Mouse (Mus musculus) lung, embryonic 14.5 days (tissue): ENCODE results near the gene Top2a. TPM values are rescaled to one million over a fixed set of nuclear protein-coding genes. Genes with fewer than 3 reads are reported as not detected.

Experiments used
- ATAC-seq: fragments of 200-750 bp; cut with Nextera tagmentation; 2 replicates; pipeline ENCODE4 v1.8.0; 2017; ENCODE audit warnings: mild to moderate bottlenecking, moderate TSS enrichment, moderate library complexity; ENCODE audit not compliant: insufficient read depth
- DNase-seq: peaks from one replicate; pipeline ENCODE4 v3.0.0-alpha.2; 2015
- H3K27ac ChIP-seq: fragments of 300-500 bp; sonication (generic); 2 replicates; pipeline ENCODE4 v1.5.1; 2014; ENCODE audit warnings: low read depth, mild to moderate bottlenecking, moderate library complexity
- H3K27me3 ChIP-seq: fragments of 300-500 bp; sonication (generic); 2 replicates; pipeline ENCODE4 v1.6.1; 2014; ENCODE audit warnings: low read length, control low read depth; ENCODE audit not compliant: insufficient read depth
- H3K36me3 ChIP-seq: fragments of 300-500 bp; sonication (generic); 2 replicates; pipeline ENCODE4 v1.6.1; 2014; ENCODE audit warnings: control low read depth; ENCODE audit not compliant: insufficient read depth
- H3K4me1 ChIP-seq: fragments of 300-500 bp; sonication (generic); 2 replicates; pipeline ENCODE4 v1.6.1; 2014; ENCODE audit warnings: antibody characterized with exemption, control low read depth; ENCODE audit not compliant: insufficient read depth
- H3K4me2 ChIP-seq: fragments of 300-500 bp; sonication (generic); 2 replicates; pipeline ENCODE4 v1.6.1; 2014; ENCODE audit warnings: mild to moderate bottlenecking
- H3K4me3 ChIP-seq: fragments of 300-500 bp; sonication (generic); 2 replicates; pipeline ENCODE4 v1.5.1; 2014; ENCODE audit warnings: low read depth, low read length
- H3K9ac ChIP-seq: fragments of 300-500 bp; sonication (generic); 2 replicates; pipeline ENCODE4 v1.6.1; 2014
- H3K9me3 ChIP-seq: fragments of 300-500 bp; sonication (generic); 2 replicates; pipeline ENCODE4 v1.6.1; 2016; ENCODE audit warnings: low read depth, low read length, control low read depth
- CTCF ChIP-seq: IDR thresholded peaks from 2 replicates; pipeline ENCODE4 v1.5.1; 2016; ENCODE audit warnings: antibody characterized with exemption, low read depth
- WGBS: fragments of 180-500 bp; shearing (Covaris S2); extraction: QIAGEN DNeasy Blood & Tissue Kit; methylation state at CpG from one replicate; pipeline ENCODE4 v1.1.7; 2014; 5-methylcytosine and 5-hydroxymethylcytosine counted together
- polyA plus RNA-seq: library from polyadenylated mRNA; unstranded; fragments of >200 nt; fragmentation: Nextera tagmentation; extraction: Ambion mirVana; gene quantifications from 2 replicates; pipeline ENCODE4 v1.2.1, GENCODE M21; 2014

Top2a gene
- polyA plus RNA-seq, 1 experiment from 2014 or later: 364 TPM

- no peaks in the 10 kb centered on the region for H3K9me3 ChIP-seq
- TF ChIP-seq CTCF: peak; percentile 42
Measured at GRCm38 (mm10) chr11:98963191-98964021, 60.6 kb downstream of the Top2a start.

GRCm38 (mm10) chr11:98962421-98963095 lies 61.4 kb downstream of the Top2a start:
- ATAC-seq (no peak), DNase-seq (no peak)
- H3K4me2 ChIP-seq: peak overlapping the region; percentile 100
- TF ChIP-seq CTCF: no peak
- H3K9me3 ChIP-seq: no peaks in the 10 kb centered on the region
- peaks cover 48% of the 10 kb centered on the region for H3K4me1 ChIP-seq
- peak overlapping the region; percentile 87 for H3K27ac ChIP-seq
- H3K9ac ChIP-seq: peak overlapping the region; percentile 40; the same call in 1 of the 2 replicates
- H3K27me3 ChIP-seq: no peaks in the 10 kb centered on the region
- 10% methylated on average over 12 of the region's 12 CpGs for WGBS
- peak overlapping the region; percentile 71 for H3K4me3 ChIP-seq
- peaks cover 24% of the 10 kb centered on the region for H3K36me3 ChIP-seq

More at GRCm38 (mm10) chr11:98963191-98964021, 60.6 kb downstream of the Top2a start:
- peak overlapping the region; percentile 71 for H3K4me3 ChIP-seq
- H3K36me3 ChIP-seq: peaks cover 27% of the 10 kb centered on the region
- peak; percentile 85 for ATAC-seq
- peak overlapping the region; percentile 40 for H3K9ac ChIP-seq
- H3K27me3 ChIP-seq: no peaks in the 10 kb centered on the region
- peaks cover 56% of the 10 kb centered on the region for H3K4me1 ChIP-seq
- WGBS: under 1% methylated on average over 32 of the region's 32 CpGs
- H3K27ac ChIP-seq: peak overlapping the region; percentile 87
- peak overlapping the region; percentile 100 for H3K4me2 ChIP-seq
- DNase-seq: peak; percentile 98

- Histone ChIP-seq H3K36me3 (peaks cover 20% of the 10 kb centered on the region), H3K27ac (no peak overlapping the region), H3K4me2 (peak overlapping the region; percentile 100), H3K9ac (peak overlapping the region; percentile 72), H3K27me3 (no peaks in the 10 kb centered on the region), H3K4me3 (peak overlapping the region; percentile 71), H3K9me3 (no peaks in the 10 kb centered on the region), H3K4me1 (peaks cover 43% of the 10 kb centered on the region)
- 6% methylated on average over 8 of the region's 8 CpGs for WGBS
- TF ChIP-seq CTCF: no peak
- ATAC-seq (no peak), DNase-seq (no peak)
Measured at GRCm38 (mm10) chr11:98961766-98962165, 62.2 kb downstream of the Top2a start.

GRCm38 (mm10) chr11:98961051-98961592 lies 62.9 kb downstream of the Top2a start:
- DNase-seq (no peak), ATAC-seq (no peak)
- Histone ChIP-seq H3K4me1 (peaks cover 36% of the 10 kb centered on the region), H3K27ac (peak overlapping the region; percentile 82; the same call in 1 of the 2 replicates), H3K9me3 (no peaks in the 10 kb centered on the region), H3K27me3 (no peaks in the 10 kb centered on the region), H3K4me2 (peak overlapping the region; percentile 100), H3K36me3 (peaks cover 14% of the 10 kb centered on the region), H3K4me3 (peak overlapping the region; percentile 71), H3K9ac (peak overlapping the region; percentile 72)
- TF ChIP-seq CTCF: no peak
- WGBS: 4% methylated on average over 18 of the region's 18 CpGs

GRCm38 (mm10) chr11:98960313-98960906 lies 63.6 kb downstream of the Top2a start:
- ATAC-seq (peak; percentile 7), DNase-seq (peak; percentile 88)
- no peaks in the 10 kb centered on the region for H3K27me3 ChIP-seq
- peaks cover 14% of the 10 kb centered on the region for H3K36me3 ChIP-seq
- H3K27ac ChIP-seq: peak overlapping the region; percentile 82
- TF ChIP-seq CTCF: no peak
- WGBS: under 1% methylated on average over 52 of the region's 53 CpGs
- H3K4me3 ChIP-seq: peak overlapping the region; percentile 71
- H3K4me2 ChIP-seq: peak overlapping the region; percentile 100
- H3K4me1 ChIP-seq: peaks cover 33% of the 10 kb centered on the region
- no peaks in the 10 kb centered on the region for H3K9me3 ChIP-seq
- peak overlapping the region; percentile 72 for H3K9ac ChIP-seq

- H3K27me3 ChIP-seq: no peaks in the 10 kb centered on the region
- WGBS: under 1% methylated on average over 43 of the region's 43 CpGs
- peak overlapping the region; percentile 82 for H3K27ac ChIP-seq
- peak overlapping the region; percentile 71 for H3K4me3 ChIP-seq
- peak overlapping the region; percentile 72 for H3K9ac ChIP-seq
- DNase-seq: peak; percentile 92
- H3K9me3 ChIP-seq: no peaks in the 10 kb centered on the region
- H3K36me3 ChIP-seq: peaks cover 9% of the 10 kb centered on the region; the same call in 1 of the 2 replicates
- peaks cover 33% of the 10 kb centered on the region for H3K4me1 ChIP-seq
- no peak for TF ChIP-seq CTCF
- H3K4me2 ChIP-seq: peak overlapping the region; percentile 100
- ATAC-seq: peak; percentile 9
Measured at GRCm38 (mm10) chr11:98959437-98960312, 64.3 kb downstream of the Top2a start.
